Mouse (Mus musculus): ENCODE results near the gene Rbm10. TPM values are rescaled to one million over a fixed set of nuclear protein-coding genes. Genes with fewer than 3 reads are reported as not detected.

The Rbm10 gene
- total RNA-seq, 2 experiments from 2014 or later: 9.8 to 11.1 TPM

- Histone ChIP-seq H3K4me3 (peak overlapping the region; percentile 73), H3K27ac (peak overlapping the region; percentile 85)
- no peak for TF ChIP-seq CTCF (IDR thresholded peaks at IDR 0.05)
- no peak for DNase-seq
- intact Hi-C loops (cut with DNase I): no loop called here
Measured at GRCm38 (mm10) chrX:20658891-20659406, 41.6 kb downstream of the Rbm10 start.

- DNase-seq: no peak
Measured at GRCm38 (mm10) chrX:20662317-20662715, 45.0 kb downstream of the Rbm10 start.

GRCm38 (mm10) chrX:20662716-20663443, 45.6 kb downstream of the Rbm10 start:
- intact Hi-C loops (cut with DNase I): loop anchor here (1.0 to 10.0 kb wide), 3 partner anchors 108 to 282 kb away; no protein-coding TSS in a partner anchor
- TF ChIP-seq CTCF (IDR thresholded peaks at IDR 0.05): peak; percentile 69
- DNase-seq: peak; percentile 86
- Histone ChIP-seq H3K4me3 (peak overlapping the region; percentile 75), H3K27ac (peak overlapping the region; percentile 93)

More at GRCm38 (mm10) chrX:20662317-20662715, 45.0 kb downstream of the Rbm10 start:
- no peak for TF ChIP-seq CTCF (IDR thresholded peaks at IDR 0.05)
- H3K27ac ChIP-seq: no peak overlapping the region
- intact Hi-C loops (cut with DNase I): loop anchor here (1.0 to 10.0 kb wide), 3 partner anchors 109 to 282 kb away; no protein-coding TSS in a partner anchor
- H3K4me3 ChIP-seq: no peak overlapping the region

DNA sequence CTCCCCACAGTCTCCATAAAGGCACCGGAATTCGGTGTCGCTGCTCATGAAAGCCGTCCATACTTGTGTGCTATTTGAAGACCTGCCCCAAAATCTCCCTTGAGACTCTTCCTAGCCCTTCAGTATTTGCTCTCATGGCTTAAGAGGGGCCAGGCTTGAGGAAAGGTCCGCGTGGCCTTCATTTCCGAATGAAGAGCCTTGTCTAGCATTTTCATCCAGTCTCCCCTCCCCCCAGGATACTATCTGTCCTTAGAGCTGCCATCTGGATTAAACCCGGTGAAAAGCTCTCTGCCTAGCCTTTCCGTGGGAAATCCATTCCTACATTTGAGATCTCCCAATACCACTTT, 46.1 kb downstream of the Rbm10 start:
- no peak for DNase-seq
- peak overlapping the region; percentile 93 for H3K27ac ChIP-seq
- H3K4me3 ChIP-seq: peak overlapping the region; percentile 75
- TF ChIP-seq CTCF (IDR thresholded peaks at IDR 0.05): no peak
- intact Hi-C loops (cut with DNase I): loop anchor here (10.0 kb wide), 1 partner anchor 281 kb away; no protein-coding TSS in a partner anchor

GRCm38 (mm10) chrX:20687519-20688067, 70.3 kb downstream of the Rbm10 start, which contains the start of gene Cdk16:
Gene Cdk16, plus strand, starts transcription at chrX:20687954.
- intact Hi-C loops (cut with DNase I): loop anchor here (2.0 kb wide), 1 partner anchor 23 kb away; no protein-coding TSS in a partner anchor
- no peak for TF ChIP-seq CTCF (IDR thresholded peaks at IDR 0.05)
- H3K4me3 ChIP-seq: peak within 1 kb of the TSS; percentile 89
- H3K27ac ChIP-seq: peak within 1 kb of the TSS; percentile 96
- peak; percentile 88 for DNase-seq

DNA sequence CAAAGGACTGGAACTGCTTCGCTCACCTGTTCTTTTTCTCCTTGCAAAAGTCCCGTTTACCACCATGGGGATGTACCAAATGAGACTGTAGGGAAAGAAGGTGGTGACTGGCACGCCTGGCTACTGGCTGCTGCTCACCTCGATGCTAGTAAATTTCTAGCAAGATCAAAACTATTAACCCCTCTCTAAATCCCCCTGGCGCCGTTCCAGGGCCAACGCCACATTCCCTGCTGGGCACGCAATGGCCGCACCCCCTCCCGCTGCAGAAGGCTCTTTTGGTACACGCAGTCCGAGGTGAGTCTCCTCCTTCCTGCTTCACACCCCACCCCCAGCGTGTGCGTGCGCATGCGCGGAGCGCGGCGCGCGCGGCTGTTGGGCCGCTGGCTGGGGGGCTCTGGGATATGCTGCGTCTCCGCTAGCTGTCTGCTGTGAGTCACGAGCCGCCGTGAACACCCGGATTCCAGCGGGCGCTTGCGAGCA, 70.8 kb downstream of the Rbm10 start:
- DNase-seq: peak; percentile 88
- TF ChIP-seq CTCF (IDR thresholded peaks at IDR 0.05): no peak
- Histone ChIP-seq H3K4me3 (peak overlapping the region; percentile 89), H3K27ac (peak overlapping the region; percentile 96)
- intact Hi-C loops (cut with DNase I): no loop called here

GRCm38 (mm10) chrX:20688615-20689014, 71.3 kb downstream of the Rbm10 start:
- DNase-seq: peak; percentile 79
- intact Hi-C loops (cut with DNase I): no loop called here
- TF ChIP-seq CTCF (IDR thresholded peaks at IDR 0.05): peak; percentile 40
- peak overlapping the region; percentile 89 for H3K4me3 ChIP-seq
- peak overlapping the region; percentile 96 for H3K27ac ChIP-seq

GRCm38 (mm10) chrX:20691566-20691965, 74.3 kb downstream of the Rbm10 start:
- intact Hi-C loops (cut with DNase I): no loop called here
- no peak for TF ChIP-seq CTCF (IDR thresholded peaks at IDR 0.05)
- no peak overlapping the region for H3K4me3 ChIP-seq
- H3K27ac ChIP-seq: no peak overlapping the region
- DNase-seq: no peak

DNA sequence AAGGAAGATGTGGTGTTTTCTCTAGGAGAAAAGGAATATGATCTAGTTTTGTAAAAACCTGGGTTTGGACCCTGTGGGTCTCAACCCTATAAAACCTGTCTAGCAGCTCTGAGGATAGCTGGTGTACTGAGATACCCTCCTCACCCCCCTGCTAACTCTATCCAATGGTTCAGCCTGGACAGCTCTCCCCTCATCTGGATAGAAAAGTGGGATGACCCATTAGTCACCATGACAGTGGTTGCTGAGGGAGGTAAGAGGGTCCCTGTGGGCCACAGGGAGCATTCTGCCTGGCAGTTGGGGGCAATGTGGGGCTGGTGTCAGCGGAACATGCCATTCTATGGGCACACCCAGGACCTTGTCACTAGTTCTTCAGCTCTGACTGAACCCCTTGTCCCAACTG, 75.3 kb downstream of the Rbm10 start:
- no peak for TF ChIP-seq CTCF (IDR thresholded peaks at IDR 0.05)
- no peak for DNase-seq
- intact Hi-C loops (cut with DNase I): no loop called here
- no peak overlapping the region for H3K27ac ChIP-seq
- H3K4me3 ChIP-seq: no peak overlapping the region

DNA sequence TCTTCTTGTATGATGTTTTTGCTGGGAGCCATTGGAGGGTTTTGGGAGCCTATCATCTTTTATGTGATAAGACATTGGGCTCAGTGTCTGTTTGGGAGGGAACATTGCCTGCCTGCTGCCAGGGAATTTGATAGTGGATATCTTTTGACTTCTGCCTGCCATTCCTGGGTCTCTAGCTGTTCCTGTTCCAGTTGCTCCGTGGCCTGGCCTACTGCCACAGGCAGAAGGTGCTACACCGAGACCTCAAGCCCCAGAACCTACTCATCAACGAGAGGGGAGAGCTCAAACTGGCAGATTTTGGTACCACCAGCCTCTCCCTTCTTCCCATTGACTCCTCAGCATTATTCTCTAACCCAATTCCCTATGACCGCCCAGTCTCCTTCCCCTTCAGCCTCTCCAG, 78.5 kb downstream of the Rbm10 start:
- no peak for DNase-seq
- intact Hi-C loops (cut with DNase I): no loop called here
- no peak overlapping the region for H3K27ac ChIP-seq
- no peak overlapping the region for H3K4me3 ChIP-seq
- TF ChIP-seq CTCF (IDR thresholded peaks at IDR 0.05): no peak

Other genes starting within 250 kb of the Rbm10 start
- under 1 TPM; 0.36 to 0.41 TPM for gene Jade3, start 191.8 kb upstream of the Rbm10 start, total RNA-seq (2021)
- not detected for gene Rgn, start 67.7 kb upstream of the Rbm10 start, total RNA-seq (2021)
- 100 to 1,000 TPM; 399 to 541 TPM for gene Ndufb11, start 116 bp downstream of the Rbm10 start, total RNA-seq (2021)
- 100 to 1,000 TPM; 135 to 149 TPM for gene Uba1, start 40.8 kb downstream of the Rbm10 start, total RNA-seq (2021)
- gene Cdk16, start 70.5 kb downstream of the Rbm10 start, total RNA-seq (2021): 100 to 1,000 TPM; 119 to 130 TPM
- 1 to 10 TPM; 1.2 to 2.8 TPM for gene Usp11, start 86.4 kb downstream of the Rbm10 start, total RNA-seq (2021)
- gene Araf, start 180.3 kb downstream of the Rbm10 start, total RNA-seq (2021): 10 to 100 TPM; 87.8 to 98.0 TPM

All from gastrocnemius, adult 2 months (tissue).